Mouse (Mus musculus): ENCODE data around the gene Il10rb. TPM values are rescaled to one million over a fixed set of nuclear protein-coding genes. Genes with fewer than 3 reads are reported as not detected.

Il10rb gene
- polyA plus RNA-seq, 1 experiment from 2014 or later, result 49.5 TPM

GRCm38 (mm10) chr16:91445566-91445965 lies 39.6 kb downstream of the Il10rb start:
- Histone ChIP-seq H3K36me3 (no peaks in the 10 kb centered on the region), H3K4me1 (peaks cover 22% of the 10 kb centered on the region), H3K9ac (no peak overlapping the region), H3K4me3 (no peak overlapping the region), H3K9me3 (no peaks in the 10 kb centered on the region), H3K27ac (no peak overlapping the region), H3K27me3 (no peaks in the 10 kb centered on the region), H3K4me2 (no peak overlapping the region)
- WGBS, result 67% methylated on average over 5 of the region's 5 CpGs
- no peak for ATAC-seq (ENCODE audit: borderline replicate concordance, extremely low read depth, low FRiP score, low TSS enrichment)

GRCm38 (mm10) chr16:91446778-91447511 lies 41.0 kb downstream of the Il10rb start:
- H3K4me1 ChIP-seq, result peaks cover 11% of the 10 kb centered on the region
- no peak overlapping the region for H3K4me2 ChIP-seq
- no peaks in the 10 kb centered on the region for H3K9me3 ChIP-seq
- H3K27me3 ChIP-seq, result no peaks in the 10 kb centered on the region
- H3K4me3 ChIP-seq, result no peak overlapping the region
- no peak for ATAC-seq (ENCODE audit: borderline replicate concordance, extremely low read depth, low FRiP score, low TSS enrichment)
- WGBS, result 71% methylated on average over 8 of the region's 8 CpGs
- H3K9ac ChIP-seq, result no peak overlapping the region
- no peaks in the 10 kb centered on the region for H3K36me3 ChIP-seq
- no peak overlapping the region for H3K27ac ChIP-seq

- Histone ChIP-seq H3K27me3 (no peaks in the 10 kb centered on the region), H3K27ac (no peak overlapping the region), H3K4me1 (peaks cover 16% of the 10 kb centered on the region), H3K4me3 (no peak overlapping the region), H3K4me2 (no peak overlapping the region), H3K36me3 (no peaks in the 10 kb centered on the region), H3K9ac (no peak overlapping the region), H3K9me3 (no peaks in the 10 kb centered on the region)
- ATAC-seq (ENCODE audit: borderline replicate concordance, extremely low read depth, low FRiP score, low TSS enrichment), result no peak
- 61% methylated on average over 6 of the region's 6 CpGs for WGBS
Measured at GRCm38 (mm10) chr16:91447512-91447900, 41.5 kb downstream of the Il10rb start.

- H3K4me1 ChIP-seq, result peaks cover 21% of the 10 kb centered on the region
- no peaks in the 10 kb centered on the region for H3K27me3 ChIP-seq
- H3K4me2 ChIP-seq, result no peak overlapping the region
- ATAC-seq (ENCODE audit: borderline replicate concordance, extremely low read depth, low FRiP score, low TSS enrichment), result peak; percentile 39; the same call in 1 of the 2 replicates
- H3K27ac ChIP-seq, result no peak overlapping the region
- H3K9ac ChIP-seq, result no peak overlapping the region
- no peak overlapping the region for H3K4me3 ChIP-seq
- 89% methylated on average over 5 of the region's 5 CpGs for WGBS
- H3K9me3 ChIP-seq, result no peaks in the 10 kb centered on the region
- no peaks in the 10 kb centered on the region for H3K36me3 ChIP-seq
Measured at GRCm38 (mm10) chr16:91448088-91448487, 42.1 kb downstream of the Il10rb start.

- H3K4me1 ChIP-seq, result peaks cover 22% of the 10 kb centered on the region
- WGBS, result 77% methylated on average over 7 of the region's 7 CpGs
- no peaks in the 10 kb centered on the region for H3K36me3 ChIP-seq
- no peak for ATAC-seq (ENCODE audit: borderline replicate concordance, extremely low read depth, low FRiP score, low TSS enrichment)
- no peak overlapping the region for H3K27ac ChIP-seq
- H3K4me3 ChIP-seq, result no peak overlapping the region
- H3K27me3 ChIP-seq, result no peaks in the 10 kb centered on the region
- no peak overlapping the region for H3K4me2 ChIP-seq
- no peaks in the 10 kb centered on the region for H3K9me3 ChIP-seq
- no peak overlapping the region for H3K9ac ChIP-seq
Measured at GRCm38 (mm10) chr16:91448895-91449294, 42.9 kb downstream of the Il10rb start.

- no peak for ATAC-seq (ENCODE audit: borderline replicate concordance, extremely low read depth, low FRiP score, low TSS enrichment)
- Histone ChIP-seq H3K9me3 (no peaks in the 10 kb centered on the region), H3K9ac (no peak overlapping the region), H3K27me3 (no peaks in the 10 kb centered on the region), H3K36me3 (no peaks in the 10 kb centered on the region), H3K4me1 (peaks cover 22% of the 10 kb centered on the region), H3K27ac (peak overlapping the region; percentile 65), H3K4me2 (no peak overlapping the region), H3K4me3 (no peak overlapping the region)
- WGBS, result 69% methylated on average over 12 of the region's 12 CpGs
Measured at GRCm38 (mm10) chr16:91450137-91451064, 44.4 kb downstream of the Il10rb start.

- no peak for ATAC-seq (ENCODE audit: borderline replicate concordance, extremely low read depth, low FRiP score, low TSS enrichment)
- H3K9me3 ChIP-seq, result no peaks in the 10 kb centered on the region
- no peaks in the 10 kb centered on the region for H3K36me3 ChIP-seq
- peak overlapping the region; percentile 59 for H3K27ac ChIP-seq
- H3K4me1 ChIP-seq, result peaks cover 21% of the 10 kb centered on the region
- H3K27me3 ChIP-seq, result no peaks in the 10 kb centered on the region
- WGBS, result 59% methylated on average over 2 of the region's 2 CpGs
- no peak overlapping the region for H3K4me2 ChIP-seq
- no peak overlapping the region for H3K9ac ChIP-seq
- H3K4me3 ChIP-seq, result no peak overlapping the region
Measured at GRCm38 (mm10) chr16:91451949-91452348, 46.0 kb downstream of the Il10rb start.

GRCm38 (mm10) chr16:91452363-91452896 lies 46.5 kb downstream of the Il10rb start:
- H3K9me3 ChIP-seq, result no peaks in the 10 kb centered on the region
- no peak overlapping the region for H3K4me2 ChIP-seq
- ATAC-seq (ENCODE audit: borderline replicate concordance, extremely low read depth, low FRiP score, low TSS enrichment), result peak; percentile 35; the same call in 1 of the 2 replicates
- 15% methylated on average over 6 of the region's 6 CpGs for WGBS
- H3K27ac ChIP-seq, result peak overlapping the region; percentile 59
- no peaks in the 10 kb centered on the region for H3K27me3 ChIP-seq
- H3K4me1 ChIP-seq, result peaks cover 16% of the 10 kb centered on the region
- no peak overlapping the region for H3K9ac ChIP-seq
- H3K4me3 ChIP-seq, result no peak overlapping the region
- no peaks in the 10 kb centered on the region for H3K36me3 ChIP-seq

GRCm38 (mm10) chr16:91455868-91456267 lies 49.9 kb downstream of the Il10rb start:
- 79% methylated on average over 4 of the region's 4 CpGs for WGBS

GRCm38 (mm10) chr16:91458301-91458746 lies 52.4 kb downstream of the Il10rb start:
- Histone ChIP-seq H3K27me3 (no peaks in the 10 kb centered on the region), H3K4me2 (no peak overlapping the region), H3K4me3 (no peak overlapping the region), H3K9ac (no peak overlapping the region), H3K9me3 (no peaks in the 10 kb centered on the region), H3K27ac (no peak overlapping the region), H3K36me3 (no peaks in the 10 kb centered on the region), H3K4me1 (no peaks in the 10 kb centered on the region)
- no peak for ATAC-seq (ENCODE audit: borderline replicate concordance, extremely low read depth, low FRiP score, low TSS enrichment)
- WGBS, result 53% methylated on average over 21 of the region's 21 CpGs

More at GRCm38 (mm10) chr16:91455868-91456267, 49.9 kb downstream of the Il10rb start:
- H3K4me1 ChIP-seq, result peaks cover 14% of the 10 kb centered on the region
- H3K27me3 ChIP-seq, result no peaks in the 10 kb centered on the region
- H3K36me3 ChIP-seq, result no peaks in the 10 kb centered on the region
- H3K27ac ChIP-seq, result no peak overlapping the region
- H3K9ac ChIP-seq, result no peak overlapping the region
- no peaks in the 10 kb centered on the region for H3K9me3 ChIP-seq
- H3K4me3 ChIP-seq, result no peak overlapping the region
- no peak for ATAC-seq (ENCODE audit: borderline replicate concordance, extremely low read depth, low FRiP score, low TSS enrichment)
- H3K4me2 ChIP-seq, result no peak overlapping the region

- no peak overlapping the region for H3K9ac ChIP-seq
- no peaks in the 10 kb centered on the region for H3K36me3 ChIP-seq
- H3K9me3 ChIP-seq, result no peaks in the 10 kb centered on the region
- H3K4me2 ChIP-seq, result no peak overlapping the region
- no peak overlapping the region for H3K27ac ChIP-seq
- no peaks in the 10 kb centered on the region for H3K27me3 ChIP-seq
- 66% methylated on average over 5 of the region's 5 CpGs for WGBS
- no peaks in the 10 kb centered on the region for H3K4me1 ChIP-seq
- no peak for ATAC-seq (ENCODE audit: borderline replicate concordance, extremely low read depth, low FRiP score, low TSS enrichment)
- H3K4me3 ChIP-seq, result no peak overlapping the region
Measured at GRCm38 (mm10) chr16:91458976-91459375, 53.0 kb downstream of the Il10rb start.

GRCm38 (mm10) chr16:91459396-91459795 lies 53.4 kb downstream of the Il10rb start:
- 83% methylated on average over 3 of the region's 3 CpGs for WGBS
- Histone ChIP-seq H3K27ac (no peak overlapping the region), H3K9ac (no peak overlapping the region), H3K27me3 (no peaks in the 10 kb centered on the region), H3K4me3 (no peak overlapping the region), H3K36me3 (no peaks in the 10 kb centered on the region), H3K4me1 (no peaks in the 10 kb centered on the region), H3K4me2 (no peak overlapping the region), H3K9me3 (no peaks in the 10 kb centered on the region)
- no peak for ATAC-seq (ENCODE audit: borderline replicate concordance, extremely low read depth, low FRiP score, low TSS enrichment)

Data from lung, embryonic 15.5 days (tissue).